In the genomic region with DNA sequence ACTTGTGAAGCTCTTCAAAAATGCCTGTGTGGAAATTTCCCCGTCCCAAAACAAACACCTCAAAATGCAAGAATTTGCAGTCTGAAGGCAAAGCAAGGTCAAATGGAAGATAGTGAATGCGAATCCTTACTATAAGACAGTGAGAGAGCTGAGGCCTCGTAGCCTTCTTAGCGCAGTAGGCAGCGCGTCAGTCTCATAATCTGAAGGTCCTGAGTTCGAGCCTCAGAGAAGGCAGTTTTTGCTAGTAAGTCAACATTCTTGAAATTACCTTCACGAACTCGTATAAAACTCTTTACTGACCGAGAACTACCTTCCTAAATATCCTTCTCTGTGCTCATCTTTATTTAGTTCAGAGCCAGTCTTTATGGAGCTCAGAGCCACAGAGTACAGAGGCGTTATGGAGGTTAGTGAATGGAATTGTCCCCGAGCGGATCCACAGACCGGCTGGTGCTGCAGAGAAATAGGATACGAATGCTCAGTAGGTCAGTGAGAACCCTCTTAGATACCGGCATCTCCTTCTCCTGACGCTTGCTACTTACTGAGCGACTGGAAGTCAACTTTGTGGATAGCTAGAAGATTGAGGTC, we compare ENCODE assay signal across 9 mouse cellular contexts. TPM values are rescaled to one million over a fixed set of nuclear protein-coding genes. Genes with fewer than 3 reads are reported as not detected.
DNase-seq lines count a peak whose midpoint lies in the region; ATAC-seq and TF ChIP-seq lines count a peak whose summit lies in the region.
"Had no signal": no experiment of that assay in that cellular context is flagged by ENCODE, and none has a peak within 500 bp of the region (broad histone marks: within the 10 kb centered on the region; RNA-seq: fewer than 3 reads in every experiment).

No protein-coding gene starts in this region.

- peaks cover 25% of the 10 kb centered on the region for H3K27me3 ChIP-seq in liver, postnatal 0 days (ENCODE audit: insufficient read depth, low read length)
- H3K27me3 ChIP-seq in embryonic facial prominence, embryonic 11.5 days (ENCODE audit: control insufficient read depth, insufficient read depth, low read length), result peaks cover 7% of the 10 kb centered on the region; the same call in 1 of the 2 replicates
- H3K27me3 ChIP-seq in liver, embryonic 15.5 days, result peaks cover 43% of the 10 kb centered on the region

- no peak overlapping the region for H3K27ac ChIP-seq in liver, postnatal 0 days (ENCODE audit: low read depth)
- no peak overlapping the region for H3K27ac ChIP-seq in embryonic facial prominence, embryonic 11.5 days (replicated peaks; ENCODE audit: low read depth, low read length)
- no peak overlapping the region for H3K27ac ChIP-seq in liver, embryonic 15.5 days (replicated peaks)
- H3K27ac ChIP-seq: midbrain, embryonic 12.5 days had no signal

- ATAC-seq in liver, postnatal 0 days, result no peak
- ATAC-seq in embryonic facial prominence, embryonic 11.5 days (replicated peaks; ENCODE audit: insufficient number of reproducible peaks, low FRiP score, low TSS enrichment, low read depth), result no peak
- ATAC-seq in liver, embryonic 15.5 days (ENCODE audit: insufficient read depth), result no peak

- H3K4me2 ChIP-seq in liver, postnatal 0 days (ENCODE audit: low read depth, low read length), result no peak overlapping the region
- H3K4me2 ChIP-seq in embryonic facial prominence, embryonic 11.5 days (ENCODE audit: low read depth, low read length), result 0 out of 2 replicates have a peak overlapping the region, but pooled peaks have one; percentile 4
- H3K4me2 ChIP-seq in liver, embryonic 15.5 days, result peak overlapping the region; percentile 47
- H3K4me2 ChIP-seq: midbrain, embryonic 12.5 days had no signal

- H3K36me3 ChIP-seq in liver, postnatal 0 days (replicated peaks; ENCODE audit: insufficient read depth, low read length), result no peaks in the 10 kb centered on the region
- no peaks in the 10 kb centered on the region for H3K36me3 ChIP-seq in embryonic facial prominence, embryonic 11.5 days (replicated peaks; ENCODE audit: control insufficient read depth, insufficient read depth, low read depth, low read length)
- H3K36me3 ChIP-seq in liver, embryonic 15.5 days (replicated peaks), result no peaks in the 10 kb centered on the region
- H3K36me3 ChIP-seq: midbrain, embryonic 12.5 days had no signal

- no peak overlapping the region for H3K9ac ChIP-seq in liver, postnatal 0 days (replicated peaks)
- H3K9ac ChIP-seq in embryonic facial prominence, embryonic 11.5 days (replicated peaks; ENCODE audit: low read length), result no peak overlapping the region
- H3K9ac ChIP-seq in liver, embryonic 15.5 days, result no peak overlapping the region
- H3K9ac ChIP-seq: midbrain, embryonic 12.5 days had no signal

- WGBS in liver, postnatal 0 days (ENCODE audit: insufficient replicate concordance), result 12% methylated on average over 18 of the region's 18 CpGs
- WGBS in embryonic facial prominence, embryonic 11.5 days, result 6% methylated on average over 18 of the region's 18 CpGs
- 5% methylated on average over 18 of the region's 18 CpGs for WGBS in liver, embryonic 15.5 days (ENCODE audit: insufficient replicate concordance)

- DNase-seq in liver, result peak; percentile 69
- DNase-seq in liver, postnatal 0 days, result no peak
- DNase-seq in MN1 (ENCODE audit: low spot score), result peak; percentile 38
- DNase-seq in embryonic facial prominence, embryonic 11.5 days (ENCODE audit: low spot score), result peak; percentile 72
- no peak for DNase-seq in thymus, postnatal 4 days
- no peak for DNase-seq in cerebellum, postnatal 25 days
- DNase-seq: heart, postnatal 14 days had no signal

- H3K4me3 ChIP-seq in liver, postnatal 0 days (ENCODE audit: low read depth, low read length), result no peak overlapping the region
- H3K4me3 ChIP-seq in embryonic facial prominence, embryonic 11.5 days (ENCODE audit: low read depth, low read length), result no peak overlapping the region
- H3K4me3 ChIP-seq in liver, embryonic 15.5 days (replicated peaks), result no peak overlapping the region
- H3K4me3 ChIP-seq: midbrain, embryonic 12.5 days had no signal

- no peak for TF ChIP-seq CTCF in liver, postnatal 0 days (IDR thresholded peaks at IDR 0.05; ENCODE audit: low read depth)

- no peaks in the 10 kb centered on the region for H3K9me3 ChIP-seq in liver, postnatal 0 days (ENCODE audit: low read length)
- H3K9me3 ChIP-seq in embryonic facial prominence, embryonic 11.5 days (replicated peaks; ENCODE audit: control insufficient read depth, low read length), result no peaks in the 10 kb centered on the region
- no peaks in the 10 kb centered on the region for H3K9me3 ChIP-seq in liver, embryonic 15.5 days (replicated peaks)
- H3K9me3 ChIP-seq: midbrain, embryonic 12.5 days had no signal

- no peak for TF ChIP-seq EP300 in liver, postnatal 0 days (IDR thresholded peaks at IDR 0.05; ENCODE audit: low read depth)

- H3K4me1 ChIP-seq in liver, postnatal 0 days (ENCODE audit: insufficient read depth), result peaks cover 5% of the 10 kb centered on the region
- no peaks in the 10 kb centered on the region for H3K4me1 ChIP-seq in embryonic facial prominence, embryonic 11.5 days (ENCODE audit: control insufficient read depth, insufficient read depth, low read length)
- H3K4me1 ChIP-seq in liver, embryonic 15.5 days (replicated peaks), result peaks cover 15% of the 10 kb centered on the region; the same call in 1 of the 2 replicates

RNA-seq across cellular contexts. Expression of gene Zfp322a, which starts 51.6 kb away (rescaled TPM):
- 7.4 and 9.5 TPM in 2 replicates for polyA plus RNA-seq in liver, postnatal 0 days (2015; fragmentation: Nextera tagmentation; extraction: Ambion mirVana)
- 72.4 and 76.2 TPM in 2 replicates for polyA plus RNA-seq in embryonic facial prominence, embryonic 11.5 days (2014; fragmentation: Nextera tagmentation; extraction: Ambion mirVana)
- 11.2 and 12.6 TPM in 2 replicates for polyA plus RNA-seq in liver, embryonic 15.5 days (2015; fragmentation: Nextera tagmentation; extraction: Ambion mirVana)

Comparison
In these comparisons a context has a peak if more than half of its experiments do, and no peak if none do; other contexts are left out.
1. DNase-seq: peak in liver (single experiment), MN1 (single experiment) and embryonic facial prominence, embryonic 11.5 days (single experiment); none in liver, postnatal 0 days (single experiment), thymus, postnatal 4 days (single experiment) and cerebellum, postnatal 25 days (0 of 2).